Mouse (Mus musculus): Measurements from ENCODE around the gene D10Wsu102e. TPM values are rescaled to one million over a fixed set of nuclear protein-coding genes. Genes with fewer than 3 reads are reported as not detected.

The D10Wsu102e gene
- polyA plus RNA-seq, 1 experiment from 2014 or later, result 0.20 TPM

- DNase-seq (ENCODE audit: low spot score) (no peak), ATAC-seq (no peak)
- H3K4me1 ChIP-seq (ENCODE audit: insufficient read depth, low read depth, low read length), result no peaks in the 10 kb centered on the region
- WGBS, result 32% methylated on average over 7 of the region's 7 CpGs
- H3K4me2 ChIP-seq (replicated peaks; ENCODE audit: low read depth, low read length), result no peak overlapping the region
- H3K36me3 ChIP-seq (ENCODE audit: insufficient read depth, low read length), result no peaks in the 10 kb centered on the region
- H3K4me3 ChIP-seq (ENCODE audit: low read depth, low read length), result no peak overlapping the region
- no peak overlapping the region for H3K9ac ChIP-seq (replicated peaks; ENCODE audit: low read depth)
- no peaks in the 10 kb centered on the region for H3K9me3 ChIP-seq (ENCODE audit: low read length)
- TF ChIP-seq CTCF (IDR thresholded peaks at IDR 0.05) (no peak), EP300 (IDR thresholded peaks at IDR 0.05) (no peak)
- H3K27ac ChIP-seq (ENCODE audit: low read length), result no peak overlapping the region
- no peaks in the 10 kb centered on the region for H3K27me3 ChIP-seq (replicated peaks; ENCODE audit: insufficient read depth, low read length)
Measured at GRCm38 (mm10) chr10:83322551-83323100, 37.4 kb upstream of the D10Wsu102e start.

GRCm38 (mm10) chr10:83324871-83325270 is 35.1 kb upstream of the D10Wsu102e start:
- no peak for ATAC-seq
- H3K27ac ChIP-seq (ENCODE audit: low read length), result no peak overlapping the region
- H3K4me2 ChIP-seq (replicated peaks; ENCODE audit: low read depth, low read length), result no peak overlapping the region
- TF ChIP-seq CTCF (IDR thresholded peaks at IDR 0.05) (no peak), EP300 (IDR thresholded peaks at IDR 0.05) (no peak)
- no peaks in the 10 kb centered on the region for H3K9me3 ChIP-seq (ENCODE audit: low read length)
- no peaks in the 10 kb centered on the region for H3K36me3 ChIP-seq (ENCODE audit: insufficient read depth, low read length)
- WGBS, result 64% methylated on average over 3 of the region's 3 CpGs
- H3K9ac ChIP-seq (replicated peaks; ENCODE audit: low read depth), result no peak overlapping the region
- H3K4me1 ChIP-seq (ENCODE audit: insufficient read depth, low read depth, low read length), result no peaks in the 10 kb centered on the region
- no peaks in the 10 kb centered on the region for H3K27me3 ChIP-seq (replicated peaks; ENCODE audit: insufficient read depth, low read length)
- DNase-seq (ENCODE audit: low spot score), result no peak
- H3K4me3 ChIP-seq (ENCODE audit: low read depth, low read length), result no peak overlapping the region

- Histone ChIP-seq H3K36me3 (ENCODE audit: insufficient read depth, low read length) (no peaks in the 10 kb centered on the region), H3K27ac (ENCODE audit: low read length) (no peak overlapping the region), H3K4me1 (ENCODE audit: insufficient read depth, low read depth, low read length) (no peaks in the 10 kb centered on the region), H3K9ac (replicated peaks; ENCODE audit: low read depth) (no peak overlapping the region), H3K9me3 (ENCODE audit: low read length) (no peaks in the 10 kb centered on the region), H3K27me3 (replicated peaks; ENCODE audit: insufficient read depth, low read length) (no peaks in the 10 kb centered on the region), H3K4me2 (replicated peaks; ENCODE audit: low read depth, low read length) (no peak overlapping the region), H3K4me3 (ENCODE audit: low read depth, low read length) (no peak overlapping the region)
- 89% methylated on average over 1 of the region's 1 CpGs for WGBS
- TF ChIP-seq CTCF (IDR thresholded peaks at IDR 0.05) (no peak), EP300 (IDR thresholded peaks at IDR 0.05) (no peak)
- ATAC-seq (no peak), DNase-seq (ENCODE audit: low spot score) (no peak)
Measured at GRCm38 (mm10) chr10:83325903-83326302, 34.1 kb upstream of the D10Wsu102e start.

- no peaks in the 10 kb centered on the region for H3K27me3 ChIP-seq (replicated peaks; ENCODE audit: insufficient read depth, low read length)
- no peak for DNase-seq (ENCODE audit: low spot score)
- no peak overlapping the region for H3K4me3 ChIP-seq (ENCODE audit: low read depth, low read length)
- no peak overlapping the region for H3K27ac ChIP-seq (ENCODE audit: low read length)
- no peak for TF ChIP-seq CTCF (IDR thresholded peaks at IDR 0.05)
- TF ChIP-seq EP300 (IDR thresholded peaks at IDR 0.05), result no peak
- no peaks in the 10 kb centered on the region for H3K36me3 ChIP-seq (ENCODE audit: insufficient read depth, low read length)
- H3K4me2 ChIP-seq (replicated peaks; ENCODE audit: low read depth, low read length), result no peak overlapping the region
- ATAC-seq, result no peak
- no peaks in the 10 kb centered on the region for H3K4me1 ChIP-seq (ENCODE audit: insufficient read depth, low read depth, low read length)
- H3K9ac ChIP-seq (replicated peaks; ENCODE audit: low read depth), result no peak overlapping the region
- 85% methylated on average over 14 of the region's 14 CpGs for WGBS
- H3K9me3 ChIP-seq (ENCODE audit: low read length), result no peaks in the 10 kb centered on the region
Measured at GRCm38 (mm10) chr10:83326648-83327285, 33.3 kb upstream of the D10Wsu102e start.

GRCm38 (mm10) chr10:83328791-83329190 is 31.2 kb upstream of the D10Wsu102e start:
- Histone ChIP-seq H3K4me3 (ENCODE audit: low read depth, low read length) (no peak overlapping the region), H3K4me2 (replicated peaks; ENCODE audit: low read depth, low read length) (no peak overlapping the region), H3K27ac (ENCODE audit: low read length) (no peak overlapping the region), H3K9ac (replicated peaks; ENCODE audit: low read depth) (no peak overlapping the region), H3K9me3 (ENCODE audit: low read length) (no peaks in the 10 kb centered on the region), H3K4me1 (ENCODE audit: insufficient read depth, low read depth, low read length) (no peaks in the 10 kb centered on the region), H3K36me3 (ENCODE audit: insufficient read depth, low read length) (no peaks in the 10 kb centered on the region), H3K27me3 (replicated peaks; ENCODE audit: insufficient read depth, low read length) (no peaks in the 10 kb centered on the region)
- TF ChIP-seq CTCF (IDR thresholded peaks at IDR 0.05) (no peak), EP300 (IDR thresholded peaks at IDR 0.05) (peak; percentile 73)
- peak; percentile 94 for ATAC-seq
- peak; percentile 74 for DNase-seq (ENCODE audit: low spot score)
- 64% methylated on average over 5 of the region's 5 CpGs for WGBS

- Histone ChIP-seq H3K4me3 (ENCODE audit: low read depth, low read length) (no peak overlapping the region), H3K27ac (ENCODE audit: low read length) (no peak overlapping the region), H3K27me3 (replicated peaks; ENCODE audit: insufficient read depth, low read length) (no peaks in the 10 kb centered on the region), H3K4me2 (replicated peaks; ENCODE audit: low read depth, low read length) (no peak overlapping the region), H3K4me1 (ENCODE audit: insufficient read depth, low read depth, low read length) (no peaks in the 10 kb centered on the region), H3K36me3 (ENCODE audit: insufficient read depth, low read length) (no peaks in the 10 kb centered on the region), H3K9ac (replicated peaks; ENCODE audit: low read depth) (no peak overlapping the region), H3K9me3 (ENCODE audit: low read length) (no peaks in the 10 kb centered on the region)
- no peak for TF ChIP-seq CTCF (IDR thresholded peaks at IDR 0.05)
- TF ChIP-seq EP300 (IDR thresholded peaks at IDR 0.05), result no peak
- ATAC-seq, result no peak
- DNase-seq (ENCODE audit: low spot score), result no peak
- 53% methylated on average over 6 of the region's 6 CpGs for WGBS
Measured at GRCm38 (mm10) chr10:83330336-83330735, 29.7 kb upstream of the D10Wsu102e start.

All from lung, postnatal 0 days (tissue).